Mouse (Mus musculus): Measurements from ENCODE around the gene Pifo.

DNA sequence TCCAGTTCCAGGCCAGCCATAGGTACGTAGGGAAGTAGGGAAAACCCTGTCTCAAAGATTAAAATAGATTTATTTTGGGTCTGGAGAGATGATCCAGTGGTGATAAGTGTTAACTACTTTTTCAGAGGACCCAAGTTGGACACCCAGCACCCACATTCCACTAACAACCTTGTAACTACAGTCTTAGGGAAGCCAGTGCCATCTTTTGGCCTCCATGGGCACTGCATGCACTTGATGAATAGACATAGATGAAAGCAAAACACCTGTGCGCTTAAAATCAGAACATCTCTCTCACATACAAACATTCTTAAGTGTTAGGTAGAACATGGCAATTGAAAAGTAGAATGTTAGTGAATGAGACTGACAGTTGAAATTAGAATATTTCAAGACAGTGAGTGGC lies 53.7 kb downstream of the Pifo start:
- TF ChIP-seq GATA1 (IDR thresholded peaks at IDR 0.05; ENCODE audit: low read length): no peak
- no peak for TF ChIP-seq TAL1 (IDR thresholded peaks at IDR 0.05; ENCODE audit: low read length)

Data from erythroblast, embryonic 14.5 days (primary cell).